Mouse (Mus musculus): Measurements from ENCODE around the gene Lhfpl5. TPM values are rescaled to one million over a fixed set of nuclear protein-coding genes. Genes with fewer than 3 reads are reported as not detected.

Lhfpl5 gene
- polyA plus RNA-seq, 1 experiment from 2014 or later = 0.84 TPM

DNA sequence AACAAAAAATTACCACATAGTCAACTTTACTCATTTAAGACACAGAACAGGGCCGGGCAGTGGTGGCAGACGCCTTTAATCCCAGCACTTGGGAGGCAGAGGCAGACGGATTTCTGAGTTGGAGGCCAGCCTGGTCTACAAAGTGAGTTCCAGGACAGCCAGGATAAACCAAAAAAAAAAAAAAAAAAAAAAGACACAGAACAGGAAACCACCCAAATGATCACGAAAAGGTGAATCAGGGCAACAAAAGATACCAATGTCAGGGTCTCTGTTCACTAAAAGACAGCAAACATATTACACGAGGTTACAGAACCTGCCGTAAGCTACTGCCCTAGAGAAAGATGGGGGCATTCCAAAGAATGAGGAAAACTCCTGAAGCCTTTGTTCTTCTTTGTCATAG, 37.7 kb downstream of the Lhfpl5 start:
- 89% methylated on average over 6 of the region's 6 CpGs for WGBS
- Histone ChIP-seq H3K9ac (no peak overlapping the region), H3K27ac (no peak overlapping the region), H3K4me3 (no peak overlapping the region), H3K36me3 (peaks cover 22% of the 10 kb centered on the region), H3K9me3 (no peaks in the 10 kb centered on the region), H3K4me1 (no peaks in the 10 kb centered on the region), H3K27me3 (no peaks in the 10 kb centered on the region), H3K4me2 (replicated peaks) (no peak overlapping the region)
- ATAC-seq (ENCODE audit: insufficient number of reproducible peaks, insufficient read depth, low FRiP score, low TSS enrichment) = no peak

DNA sequence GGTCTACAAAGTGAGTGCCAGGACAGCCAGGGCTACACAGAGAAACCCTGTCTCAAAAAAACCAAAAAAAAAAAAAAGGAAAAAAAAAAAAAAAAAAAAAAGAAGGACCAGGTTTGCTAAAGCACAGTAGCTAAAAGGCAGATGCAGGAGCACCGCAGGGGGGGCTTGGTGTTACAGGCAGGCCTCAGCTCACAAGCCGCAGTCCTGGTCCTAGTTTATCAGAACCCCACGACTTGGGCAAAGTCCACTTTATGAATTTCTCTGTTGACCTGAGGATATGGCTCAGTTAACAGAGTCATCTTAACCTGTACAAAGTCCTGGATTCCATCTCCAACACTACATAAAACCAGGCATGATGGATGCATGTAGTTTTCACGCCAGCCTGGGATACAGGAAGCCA, 39.9 kb downstream of the Lhfpl5 start:
- Histone ChIP-seq H3K9ac (no peak overlapping the region), H3K4me3 (no peak overlapping the region), H3K27ac (no peak overlapping the region), H3K4me1 (peaks cover 7% of the 10 kb centered on the region; the same call in 1 of the 2 replicates), H3K36me3 (peaks cover 33% of the 10 kb centered on the region), H3K27me3 (no peaks in the 10 kb centered on the region), H3K9me3 (no peaks in the 10 kb centered on the region), H3K4me2 (replicated peaks) (no peak overlapping the region)
- WGBS = 95% methylated on average over 4 of the region's 4 CpGs
- no peak for ATAC-seq (ENCODE audit: insufficient number of reproducible peaks, insufficient read depth, low FRiP score, low TSS enrichment)

- no peak for ATAC-seq (ENCODE audit: insufficient number of reproducible peaks, insufficient read depth, low FRiP score, low TSS enrichment)
- H3K9ac ChIP-seq = no peak overlapping the region
- no peak overlapping the region for H3K27ac ChIP-seq
- H3K4me1 ChIP-seq = peaks cover 17% of the 10 kb centered on the region
- no peaks in the 10 kb centered on the region for H3K9me3 ChIP-seq
- no peak overlapping the region for H3K4me3 ChIP-seq
- H3K4me2 ChIP-seq (replicated peaks) = no peak overlapping the region
- no peaks in the 10 kb centered on the region for H3K27me3 ChIP-seq
- 90% methylated on average over 10 of the region's 10 CpGs for WGBS
- H3K36me3 ChIP-seq = peaks cover 33% of the 10 kb centered on the region
Measured at GRCm38 (mm10) chr17:28617636-28618035, 42.2 kb downstream of the Lhfpl5 start.

- Histone ChIP-seq H3K27ac (no peak overlapping the region), H3K4me3 (no peak overlapping the region), H3K4me2 (replicated peaks) (no peak overlapping the region), H3K9me3 (no peaks in the 10 kb centered on the region), H3K36me3 (peaks cover 33% of the 10 kb centered on the region), H3K27me3 (no peaks in the 10 kb centered on the region), H3K9ac (no peak overlapping the region), H3K4me1 (peaks cover 17% of the 10 kb centered on the region)
- 88% methylated on average over 7 of the region's 7 CpGs for WGBS
- ATAC-seq (ENCODE audit: insufficient number of reproducible peaks, insufficient read depth, low FRiP score, low TSS enrichment) = no peak
Measured at GRCm38 (mm10) chr17:28618124-28618523, 42.7 kb downstream of the Lhfpl5 start.

GRCm38 (mm10) chr17:28618775-28619174, 43.3 kb downstream of the Lhfpl5 start:
- Histone ChIP-seq H3K9me3 (no peaks in the 10 kb centered on the region), H3K36me3 (peaks cover 33% of the 10 kb centered on the region), H3K4me1 (peaks cover 17% of the 10 kb centered on the region), H3K27ac (no peak overlapping the region), H3K9ac (no peak overlapping the region), H3K4me2 (replicated peaks) (no peak overlapping the region), H3K4me3 (no peak overlapping the region), H3K27me3 (no peaks in the 10 kb centered on the region)
- ATAC-seq (ENCODE audit: insufficient number of reproducible peaks, insufficient read depth, low FRiP score, low TSS enrichment) = no peak
- WGBS = 94% methylated on average over 1 of the region's 1 CpGs

DNA sequence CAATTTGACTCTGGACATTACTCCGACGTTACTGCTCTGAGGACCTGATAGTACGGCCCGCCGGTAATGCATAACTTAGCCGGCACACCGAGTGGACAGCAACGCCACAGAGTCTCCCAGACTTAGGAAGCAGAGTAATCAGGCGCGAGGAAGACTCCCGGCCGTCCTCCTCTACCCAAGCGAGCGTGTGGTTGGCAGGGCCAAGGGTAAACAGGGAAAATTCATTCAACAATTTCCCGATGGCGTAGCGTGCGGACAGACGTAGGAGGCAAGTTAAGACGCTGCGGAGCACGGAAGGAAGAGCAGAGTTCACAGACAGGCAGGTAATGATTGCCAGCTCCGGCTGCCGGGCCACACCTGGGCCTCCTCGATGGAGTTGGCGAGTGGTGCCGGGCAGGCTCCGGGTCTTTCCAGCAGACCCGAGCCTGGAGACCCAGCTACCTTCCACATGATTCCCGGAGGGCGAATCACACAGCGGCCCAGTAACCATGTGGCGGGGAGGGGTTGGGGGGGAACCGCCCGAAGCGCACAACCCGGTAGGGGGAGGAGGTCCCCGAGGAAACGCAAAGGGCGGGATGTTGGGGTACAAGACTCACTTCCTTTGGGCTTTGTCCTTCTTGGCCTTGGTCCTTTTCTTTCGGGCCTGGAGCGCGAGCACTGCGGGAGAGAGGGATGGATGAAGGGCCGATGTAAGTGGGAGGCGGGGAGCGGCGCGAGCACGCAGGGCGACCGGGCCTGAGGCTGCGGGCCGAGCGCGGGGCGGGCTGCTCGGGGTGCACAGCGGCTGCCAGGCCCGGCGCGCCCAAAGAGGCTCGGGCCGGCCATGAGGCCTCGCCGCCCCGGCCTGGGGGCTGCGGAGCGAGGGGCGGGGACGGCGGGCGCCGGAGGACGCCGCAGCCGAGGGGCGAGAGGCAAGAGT, 46.2 kb downstream of the Lhfpl5 start:
- Histone ChIP-seq H3K9me3 (no peaks in the 10 kb centered on the region), H3K36me3 (peaks cover 16% of the 10 kb centered on the region), H3K27me3 (no peaks in the 10 kb centered on the region), H3K4me2 (replicated peaks) (peak overlapping the region; percentile 92), H3K4me1 (peaks cover 17% of the 10 kb centered on the region), H3K4me3 (peak overlapping the region; percentile 87), H3K9ac (peak overlapping the region; percentile 95), H3K27ac (peak overlapping the region; percentile 88)
- under 1% methylated on average over 68 of the region's 78 CpGs for WGBS
- ATAC-seq (ENCODE audit: insufficient number of reproducible peaks, insufficient read depth, low FRiP score, low TSS enrichment) = peak; percentile 6

DNA sequence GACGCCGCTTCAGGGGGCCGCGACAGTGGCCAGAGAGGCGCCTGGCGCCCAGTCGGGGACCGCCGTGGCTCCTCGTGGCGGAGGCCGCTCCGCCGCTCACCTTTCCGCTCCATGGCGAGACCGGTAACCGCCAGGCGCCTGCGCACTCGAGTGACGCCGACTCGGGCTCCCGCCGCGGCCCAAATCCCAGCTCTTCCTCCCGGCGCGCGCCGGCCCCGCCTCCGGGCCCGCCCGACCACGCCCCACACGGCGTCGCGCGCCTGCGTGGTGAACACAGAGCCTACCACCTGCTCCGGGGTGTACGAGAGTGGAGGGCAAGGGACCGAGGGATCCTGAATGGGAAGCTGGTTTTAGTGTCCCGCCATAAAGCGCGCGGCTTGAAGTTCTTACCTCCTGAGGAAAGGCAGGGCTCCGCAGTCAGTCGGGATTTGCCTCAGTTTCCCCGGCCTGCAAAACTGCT, 46.9 kb downstream of the Lhfpl5 start, which contains the start of gene Srpk1:
Srpk1 (minus strand) TSS at position 410 of the 460 bp plus-strand sequence.
- Histone ChIP-seq H3K4me2 (replicated peaks) (peak within 1 kb of the TSS; percentile 92), H3K4me3 (peak within 1 kb of the TSS; percentile 87), H3K36me3 (peaks cover 16% of the 10 kb centered on the region), H3K27me3 (no peaks in the 10 kb centered on the region), H3K9me3 (no peaks in the 10 kb centered on the region), H3K27ac (peak within 1 kb of the TSS; percentile 88), H3K4me1 (peaks cover 17% of the 10 kb centered on the region), H3K9ac (peak within 1 kb of the TSS; percentile 95)
- WGBS = under 1% methylated on average over 53 of the region's 53 CpGs
- peak; percentile 90 for ATAC-seq (ENCODE audit: insufficient number of reproducible peaks, insufficient read depth, low FRiP score, low TSS enrichment)

DNA sequence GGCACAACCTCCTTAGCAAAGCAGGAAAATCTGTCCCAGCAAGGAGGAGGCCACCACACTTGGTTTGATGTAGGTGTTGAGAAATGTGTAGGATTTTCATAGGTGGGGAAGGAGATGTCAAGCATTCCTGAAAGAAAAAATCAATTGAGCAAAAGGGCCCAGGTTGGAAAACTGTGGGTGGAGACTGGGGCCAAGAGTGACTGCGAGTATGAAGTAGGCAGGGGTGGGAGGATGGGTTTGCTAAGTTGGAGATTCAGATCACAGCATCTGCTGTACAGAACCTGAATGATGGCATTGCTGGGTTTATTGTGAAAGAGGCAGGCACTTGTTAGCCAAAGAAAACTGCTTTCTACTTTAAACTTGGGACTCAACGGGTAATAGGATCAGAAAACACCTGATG, 49.4 kb downstream of the Lhfpl5 start:
- 73% methylated on average over 2 of the region's 2 CpGs for WGBS
- peaks cover 5% of the 10 kb centered on the region for H3K36me3 ChIP-seq
- H3K4me1 ChIP-seq = peaks cover 14% of the 10 kb centered on the region
- no peaks in the 10 kb centered on the region for H3K27me3 ChIP-seq
- no peak for ATAC-seq (ENCODE audit: insufficient number of reproducible peaks, insufficient read depth, low FRiP score, low TSS enrichment)
- H3K4me2 ChIP-seq (replicated peaks) = no peak overlapping the region
- no peak overlapping the region for H3K9ac ChIP-seq
- no peak overlapping the region for H3K27ac ChIP-seq
- H3K9me3 ChIP-seq = no peaks in the 10 kb centered on the region
- no peak overlapping the region for H3K4me3 ChIP-seq

GRCm38 (mm10) chr17:28625327-28625726, 49.9 kb downstream of the Lhfpl5 start:
- Histone ChIP-seq H3K4me1 (peaks cover 10% of the 10 kb centered on the region), H3K9ac (no peak overlapping the region), H3K36me3 (0 out of 2 replicates have a peak, but pooled peaks cover under 1% of the 10 kb centered on the region), H3K4me3 (no peak overlapping the region), H3K27ac (no peak overlapping the region), H3K27me3 (no peaks in the 10 kb centered on the region), H3K4me2 (replicated peaks) (no peak overlapping the region), H3K9me3 (no peaks in the 10 kb centered on the region)
- 93% methylated on average over 15 of the region's 15 CpGs for WGBS
- ATAC-seq (ENCODE audit: insufficient number of reproducible peaks, insufficient read depth, low FRiP score, low TSS enrichment) = no peak

DNA sequence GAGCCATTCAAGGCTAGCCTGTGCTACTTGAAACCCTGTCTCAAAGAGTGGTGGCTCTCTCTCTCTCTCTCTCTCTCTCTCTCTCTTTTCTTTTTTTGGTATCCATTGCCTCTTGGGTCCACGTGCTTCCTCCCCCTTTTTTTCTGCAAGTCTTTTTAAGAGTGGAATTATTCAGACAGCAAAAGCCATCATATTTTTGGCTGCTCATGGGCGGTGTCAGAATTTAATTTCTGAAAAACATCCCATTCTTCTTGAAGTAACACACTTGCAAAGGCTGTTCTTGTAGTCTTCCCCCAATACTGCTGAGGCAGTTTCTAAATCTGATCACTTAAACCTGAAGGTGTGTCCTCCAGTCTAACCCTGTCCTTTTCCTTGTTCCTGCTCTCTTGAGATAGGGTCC, 51.5 kb downstream of the Lhfpl5 start:
- no peak for ATAC-seq (ENCODE audit: insufficient number of reproducible peaks, insufficient read depth, low FRiP score, low TSS enrichment)
- Histone ChIP-seq H3K4me2 (replicated peaks) (no peak overlapping the region), H3K9me3 (no peaks in the 10 kb centered on the region), H3K36me3 (no peaks in the 10 kb centered on the region), H3K4me3 (no peak overlapping the region), H3K9ac (no peak overlapping the region), H3K27ac (no peak overlapping the region), H3K27me3 (no peaks in the 10 kb centered on the region), H3K4me1 (no peaks in the 10 kb centered on the region)
- 86% methylated on average over 2 of the region's 2 CpGs for WGBS

GRCm38 (mm10) chr17:28628248-28629124, 53.0 kb downstream of the Lhfpl5 start:
- H3K4me2 ChIP-seq (replicated peaks) = no peak overlapping the region
- H3K27me3 ChIP-seq = no peaks in the 10 kb centered on the region
- ATAC-seq (ENCODE audit: insufficient number of reproducible peaks, insufficient read depth, low FRiP score, low TSS enrichment) = no peak
- no peak overlapping the region; the same call in 1 of the 2 replicates for H3K9ac ChIP-seq
- H3K4me1 ChIP-seq = no peaks in the 10 kb centered on the region
- H3K9me3 ChIP-seq = no peaks in the 10 kb centered on the region
- 61% methylated on average over 10 of the region's 10 CpGs for WGBS
- no peak overlapping the region for H3K27ac ChIP-seq
- H3K36me3 ChIP-seq = no peaks in the 10 kb centered on the region
- no peak overlapping the region for H3K4me3 ChIP-seq

All from embryonic facial prominence, embryonic 12.5 days (tissue).